Mouse (Mus musculus): ENCODE measurements at regions not wholly inside any gene's neighbourhood (a gene's known extent, or its start where the extent isn't known, plus 50 kb on each side); places are given as distances from the start of the nearest gene placed in this dataset.

- H3K4me1 ChIP-seq (ENCODE audit: control insufficient read depth), result no peaks in the 10 kb centered on the region
- no peaks in the 10 kb centered on the region for H3K27me3 ChIP-seq (ENCODE audit: control insufficient read depth)
- TF ChIP-seq GATA1 (IDR thresholded peaks at IDR 0.05; ENCODE audit: low read length) (no peak), TAL1 (IDR thresholded peaks at IDR 0.05; ENCODE audit: low read length) (no peak)
- H3K4me3 ChIP-seq (replicated peaks), result no peak overlapping the region
- no peaks in the 10 kb centered on the region for H3K9me3 ChIP-seq (ENCODE audit: control insufficient read depth, low read length)
- no peaks in the 10 kb centered on the region for H3K36me3 ChIP-seq (ENCODE audit: control insufficient read depth)
Observed at GRCm38 (mm10) chr8:10853901-10854300, 154.4 kb downstream of the Irs2 start.

- H3K9me3 ChIP-seq (ENCODE audit: control insufficient read depth, low read length), result no peaks in the 10 kb centered on the region
- H3K4me1 ChIP-seq (ENCODE audit: control insufficient read depth), result no peaks in the 10 kb centered on the region
- H3K4me3 ChIP-seq (replicated peaks), result no peak overlapping the region
- TF ChIP-seq GATA1 (IDR thresholded peaks at IDR 0.05; ENCODE audit: low read length) (no peak), TAL1 (IDR thresholded peaks at IDR 0.05; ENCODE audit: low read length) (no peak)
- no peaks in the 10 kb centered on the region for H3K27me3 ChIP-seq (ENCODE audit: control insufficient read depth)
- H3K36me3 ChIP-seq (ENCODE audit: control insufficient read depth), result no peaks in the 10 kb centered on the region
Observed at GRCm38 (mm10) chr8:10849916-10850315, 158.3 kb downstream of the Irs2 start.

- no peaks in the 10 kb centered on the region for H3K4me1 ChIP-seq (ENCODE audit: control insufficient read depth)
- H3K9me3 ChIP-seq (ENCODE audit: control insufficient read depth, low read length), result no peaks in the 10 kb centered on the region
- TF ChIP-seq GATA1 (IDR thresholded peaks at IDR 0.05; ENCODE audit: low read length), result no peak
- TF ChIP-seq TAL1 (IDR thresholded peaks at IDR 0.05; ENCODE audit: low read length), result no peak
- no peaks in the 10 kb centered on the region for H3K27me3 ChIP-seq (ENCODE audit: control insufficient read depth)
- H3K36me3 ChIP-seq (ENCODE audit: control insufficient read depth), result no peaks in the 10 kb centered on the region
- H3K4me3 ChIP-seq (replicated peaks), result no peak overlapping the region
Observed at GRCm38 (mm10) chr8:10845607-10846006, 162.7 kb downstream of the Irs2 start.

- no peaks in the 10 kb centered on the region for H3K27me3 ChIP-seq (ENCODE audit: control insufficient read depth)
- H3K36me3 ChIP-seq (ENCODE audit: control insufficient read depth), result no peaks in the 10 kb centered on the region
- no peaks in the 10 kb centered on the region for H3K4me1 ChIP-seq (ENCODE audit: control insufficient read depth)
- no peaks in the 10 kb centered on the region for H3K9me3 ChIP-seq (ENCODE audit: control insufficient read depth, low read length)
- TF ChIP-seq GATA1 (IDR thresholded peaks at IDR 0.05; ENCODE audit: low read length) (no peak), TAL1 (IDR thresholded peaks at IDR 0.05; ENCODE audit: low read length) (no peak)
- no peak overlapping the region for H3K4me3 ChIP-seq (replicated peaks)
Observed at GRCm38 (mm10) chr8:10840853-10841531, 167.3 kb downstream of the Irs2 start.

- Histone ChIP-seq H3K36me3 (ENCODE audit: control insufficient read depth) (no peaks in the 10 kb centered on the region), H3K4me3 (replicated peaks) (no peak overlapping the region), H3K9me3 (ENCODE audit: control insufficient read depth, low read length) (no peaks in the 10 kb centered on the region), H3K27me3 (ENCODE audit: control insufficient read depth) (no peaks in the 10 kb centered on the region), H3K4me1 (ENCODE audit: control insufficient read depth) (no peaks in the 10 kb centered on the region)
- TF ChIP-seq GATA1 (IDR thresholded peaks at IDR 0.05; ENCODE audit: low read length) (no peak), TAL1 (IDR thresholded peaks at IDR 0.05; ENCODE audit: low read length) (no peak)
Observed at GRCm38 (mm10) chr8:10840044-10840443, 168.2 kb downstream of the Irs2 start.

- Histone ChIP-seq H3K9me3 (ENCODE audit: control insufficient read depth, low read length) (no peaks in the 10 kb centered on the region), H3K27me3 (ENCODE audit: control insufficient read depth) (no peaks in the 10 kb centered on the region), H3K4me1 (ENCODE audit: control insufficient read depth) (peaks cover 3% of the 10 kb centered on the region), H3K36me3 (ENCODE audit: control insufficient read depth) (no peaks in the 10 kb centered on the region), H3K4me3 (replicated peaks) (no peak overlapping the region)
- no peak for TF ChIP-seq TAL1 (IDR thresholded peaks at IDR 0.05; ENCODE audit: low read length)
- no peak for TF ChIP-seq GATA1 (IDR thresholded peaks at IDR 0.05; ENCODE audit: low read length)
Observed at GRCm38 (mm10) chr8:10835054-10835453, 173.2 kb downstream of the Irs2 start.

GRCm38 (mm10) chr8:10831864-10832263 lies 176.4 kb downstream of the Irs2 start:
- H3K4me3 ChIP-seq (replicated peaks), result no peak overlapping the region
- no peak for TF ChIP-seq TAL1 (IDR thresholded peaks at IDR 0.05; ENCODE audit: low read length)
- TF ChIP-seq GATA1 (IDR thresholded peaks at IDR 0.05; ENCODE audit: low read length), result no peak
- no peaks in the 10 kb centered on the region for H3K27me3 ChIP-seq (ENCODE audit: control insufficient read depth)
- no peaks in the 10 kb centered on the region for H3K9me3 ChIP-seq (ENCODE audit: control insufficient read depth, low read length)
- peaks cover 3% of the 10 kb centered on the region for H3K4me1 ChIP-seq (ENCODE audit: control insufficient read depth)
- H3K36me3 ChIP-seq (ENCODE audit: control insufficient read depth), result no peaks in the 10 kb centered on the region

- Histone ChIP-seq H3K4me3 (replicated peaks) (no peak overlapping the region), H3K27me3 (ENCODE audit: control insufficient read depth) (no peaks in the 10 kb centered on the region), H3K9me3 (ENCODE audit: control insufficient read depth, low read length) (no peaks in the 10 kb centered on the region), H3K36me3 (ENCODE audit: control insufficient read depth) (no peaks in the 10 kb centered on the region), H3K4me1 (ENCODE audit: control insufficient read depth) (peaks cover 3% of the 10 kb centered on the region)
- TF ChIP-seq TAL1 (IDR thresholded peaks at IDR 0.05; ENCODE audit: low read length), result no peak
Observed at GRCm38 (mm10) chr8:10831277-10831676, 177.0 kb downstream of the Irs2 start.

- Histone ChIP-seq H3K36me3 (ENCODE audit: control insufficient read depth) (no peaks in the 10 kb centered on the region), H3K27me3 (ENCODE audit: control insufficient read depth) (no peaks in the 10 kb centered on the region), H3K4me3 (replicated peaks) (no peak overlapping the region), H3K9me3 (ENCODE audit: control insufficient read depth, low read length) (no peaks in the 10 kb centered on the region), H3K4me1 (ENCODE audit: control insufficient read depth) (peaks cover 3% of the 10 kb centered on the region)
- TF ChIP-seq TAL1 (IDR thresholded peaks at IDR 0.05; ENCODE audit: low read length) (no peak), GATA1 (IDR thresholded peaks at IDR 0.05; ENCODE audit: low read length) (no peak)
Observed at GRCm38 (mm10) chr8:10830835-10831234, 177.4 kb downstream of the Irs2 start.

- Histone ChIP-seq H3K4me1 (ENCODE audit: control insufficient read depth) (peaks cover 3% of the 10 kb centered on the region), H3K4me3 (replicated peaks) (no peak overlapping the region), H3K27me3 (ENCODE audit: control insufficient read depth) (no peaks in the 10 kb centered on the region), H3K9me3 (ENCODE audit: control insufficient read depth, low read length) (no peaks in the 10 kb centered on the region), H3K36me3 (ENCODE audit: control insufficient read depth) (no peaks in the 10 kb centered on the region)
- TF ChIP-seq GATA1 (IDR thresholded peaks at IDR 0.05; ENCODE audit: low read length) (no peak), TAL1 (IDR thresholded peaks at IDR 0.05; ENCODE audit: low read length) (no peak)
Observed at GRCm38 (mm10) chr8:10828580-10828979, 179.7 kb downstream of the Irs2 start.
